Comparison of ENCODE assay signal across 22 mouse cellular contexts in genomic region chr11:11893769-11894168, GRCm38 (mm10). TPM values are rescaled to one million over a fixed set of nuclear protein-coding genes. Genes with fewer than 3 reads are reported as not detected.
A peak's percentile ranks its signal among the peaks of the same experiment; 100 is the strongest.
DNase-seq lines count a peak whose midpoint lies in the region; ATAC-seq and TF ChIP-seq lines count a peak whose summit lies in the region.
"Had no signal": no experiment of that assay in that cellular context is flagged by ENCODE, and none has a peak within 500 bp of the region (broad histone marks: within the 10 kb centered on the region; RNA-seq: fewer than 3 reads in every experiment).

No protein-coding gene starts in this region.

- 73% methylated on average over 1 of the region's 1 CpGs for WGBS in stomach, embryonic 14.5 days
- WGBS in stomach, postnatal 0 days, result 65% methylated on average over 1 of the region's 1 CpGs
- WGBS in limb, embryonic 15.5 days, result 73% methylated on average over 1 of the region's 1 CpGs
- 87% methylated on average over 1 of the region's 1 CpGs for WGBS in midbrain, embryonic 14.5 days

- no peak for TF ChIP-seq CTCF in stomach, postnatal 0 days (IDR thresholded peaks at IDR 0.05; ENCODE audit: low read depth)

- H3K27ac ChIP-seq in stomach, embryonic 14.5 days (ENCODE audit: low read length), result peak overlapping the region; percentile 71; the same call in 1 of the 2 replicates
- no peak overlapping the region for H3K27ac ChIP-seq in stomach, postnatal 0 days (replicated peaks)
- H3K27ac ChIP-seq in limb, embryonic 15.5 days, result 0 out of 2 replicates have a peak overlapping the region, but pooled peaks have one; percentile 30
- H3K27ac ChIP-seq in midbrain, embryonic 14.5 days (replicated peaks; ENCODE audit: low read depth, low read length), result no peak overlapping the region
- H3K27ac ChIP-seq: forebrain, embryonic 15.5 days; heart, adult 2 months; hindbrain, embryonic 14.5 days; kidney, postnatal 0 days; left cerebral cortex, adult 2 months; midbrain, embryonic 10.5 days had no signal

- H3K4me1 ChIP-seq in stomach, embryonic 14.5 days (ENCODE audit: control insufficient read depth, insufficient read depth, low read length), result 0 out of 2 replicates have a peak, but pooled peaks cover 5% of the 10 kb centered on the region
- H3K4me1 ChIP-seq in stomach, postnatal 0 days (replicated peaks; ENCODE audit: control insufficient read depth, insufficient read depth), result no peaks in the 10 kb centered on the region
- H3K4me1 ChIP-seq in limb, embryonic 15.5 days, result no peaks in the 10 kb centered on the region
- peaks cover 8% of the 10 kb centered on the region; the same call in 1 of the 2 replicates for H3K4me1 ChIP-seq in midbrain, embryonic 14.5 days (ENCODE audit: control insufficient read depth, insufficient read depth, low read length)

- no peak overlapping the region for H3K4me3 ChIP-seq in stomach, embryonic 14.5 days (ENCODE audit: low read depth, low read length)
- no peak overlapping the region for H3K4me3 ChIP-seq in stomach, postnatal 0 days (ENCODE audit: low read depth, low read length)
- H3K4me3 ChIP-seq in limb, embryonic 15.5 days, result no peak overlapping the region
- no peak overlapping the region for H3K4me3 ChIP-seq in midbrain, embryonic 14.5 days (replicated peaks; ENCODE audit: low read depth, low read length)
- H3K4me3 ChIP-seq: forebrain, embryonic 15.5 days; heart, adult 2 months; left cerebral cortex, adult 2 months; midbrain, embryonic 10.5 days had no signal

- no peak for ATAC-seq in stomach, embryonic 14.5 days (ENCODE audit: insufficient number of reproducible peaks, insufficient read depth, low FRiP score, low read depth)
- no peak for ATAC-seq in stomach, postnatal 0 days (ENCODE audit: low FRiP score, low TSS enrichment)
- no peak for ATAC-seq in limb, embryonic 15.5 days (ENCODE audit: insufficient number of reproducible peaks, low FRiP score, low TSS enrichment, low read depth)
- ATAC-seq in midbrain, embryonic 14.5 days (ENCODE audit: low FRiP score, low TSS enrichment), result no peak
- ATAC-seq: activated CD4-positive, CD25-positive, alpha-beta regulatory T cell, adult 4 months; forebrain, embryonic 15.5 days; inflammation-experienced regulatory T-cells, adult 6 months had no signal

- peak; percentile 57 for DNase-seq in kidney, adult 9 months
- DNase-seq in kidney, postnatal 25 days, result no peak
- no peak for DNase-seq in stomach, postnatal 0 days (ENCODE audit: low spot score)
- no peak for DNase-seq in cerebellum, postnatal 25 days
- no peak for DNase-seq in midbrain, embryonic 14.5 days
- DNase-seq: adrenal gland, adult 8-10 months; cerebellum, adult 2 months; gastrocnemius, postnatal 25 days; heart, adult 2 months; heart, postnatal 36 days; lung, adult 18-20 months; thymus, postnatal 25 days had no signal

- no peaks in the 10 kb centered on the region for H3K9me3 ChIP-seq in stomach, embryonic 14.5 days (ENCODE audit: control insufficient read depth, low read depth, low read length)
- H3K9me3 ChIP-seq in stomach, postnatal 0 days (ENCODE audit: control insufficient read depth, low read length), result no peaks in the 10 kb centered on the region
- no peaks in the 10 kb centered on the region for H3K9me3 ChIP-seq in limb, embryonic 15.5 days
- no peaks in the 10 kb centered on the region for H3K9me3 ChIP-seq in midbrain, embryonic 14.5 days (ENCODE audit: control insufficient read depth, low read length)
- H3K9me3 ChIP-seq: forebrain, embryonic 15.5 days; midbrain, embryonic 10.5 days had no signal

- H3K9ac ChIP-seq in stomach, embryonic 14.5 days (replicated peaks; ENCODE audit: low read depth, low read length), result no peak overlapping the region
- no peak overlapping the region for H3K9ac ChIP-seq in stomach, postnatal 0 days (ENCODE audit: low read length)
- no peak overlapping the region for H3K9ac ChIP-seq in limb, embryonic 15.5 days
- H3K9ac ChIP-seq in midbrain, embryonic 14.5 days (replicated peaks; ENCODE audit: low read length), result no peak overlapping the region
- H3K9ac ChIP-seq: forebrain, embryonic 15.5 days; hindbrain, embryonic 14.5 days had no signal

- H3K27me3 ChIP-seq in stomach, embryonic 14.5 days (ENCODE audit: control insufficient read depth, insufficient read depth, low read length), result no peaks in the 10 kb centered on the region
- no peaks in the 10 kb centered on the region for H3K27me3 ChIP-seq in stomach, postnatal 0 days (ENCODE audit: control insufficient read depth, insufficient read depth, low read length)
- H3K27me3 ChIP-seq in limb, embryonic 15.5 days, result no peaks in the 10 kb centered on the region
- H3K27me3 ChIP-seq in midbrain, embryonic 14.5 days (ENCODE audit: control insufficient read depth, insufficient read depth, low read length), result no peaks in the 10 kb centered on the region
- H3K27me3 ChIP-seq: forebrain, embryonic 15.5 days had no signal

- no peak for TF ChIP-seq EP300 in stomach, postnatal 0 days (optimal IDR thresholded peaks at IDR 0.05)

- no peak overlapping the region for H3K4me2 ChIP-seq in stomach, embryonic 14.5 days (replicated peaks; ENCODE audit: low read depth, low read length)
- no peak overlapping the region for H3K4me2 ChIP-seq in stomach, postnatal 0 days (replicated peaks; ENCODE audit: low read depth)
- H3K4me2 ChIP-seq in limb, embryonic 15.5 days, result no peak overlapping the region
- no peak overlapping the region for H3K4me2 ChIP-seq in midbrain, embryonic 14.5 days (ENCODE audit: low read length)
- H3K4me2 ChIP-seq: forebrain, embryonic 15.5 days; hindbrain, embryonic 14.5 days; liver, embryonic 11.5 days had no signal

- H3K36me3 ChIP-seq in stomach, embryonic 14.5 days (ENCODE audit: control insufficient read depth, insufficient read depth, low read length), result no peaks in the 10 kb centered on the region
- H3K36me3 ChIP-seq in stomach, postnatal 0 days (ENCODE audit: control insufficient read depth, insufficient read depth, low read length), result no peaks in the 10 kb centered on the region
- no peaks in the 10 kb centered on the region for H3K36me3 ChIP-seq in limb, embryonic 15.5 days
- no peaks in the 10 kb centered on the region for H3K36me3 ChIP-seq in midbrain, embryonic 14.5 days (ENCODE audit: control insufficient read depth, insufficient read depth, low read length)
- H3K36me3 ChIP-seq: forebrain, embryonic 15.5 days; midbrain, embryonic 10.5 days had no signal

RNA-seq across cellular contexts. Expression of gene Ddc, which starts 4.2 kb away (rescaled TPM):
- 36.7 and 47.2 TPM in 2 replicates for polyA plus RNA-seq in stomach, embryonic 14.5 days (2014; fragmentation: Nextera tagmentation; extraction: Ambion mirVana)
- 24.0 and 24.1 TPM in 2 replicates for polyA plus RNA-seq in stomach, postnatal 0 days (2015; fragmentation: Nextera tagmentation; extraction: Ambion mirVana)
- 17.6 and 35.9 TPM in 2 replicates for polyA plus RNA-seq in limb, embryonic 15.5 days (2015; fragmentation: Nextera tagmentation; extraction: Ambion mirVana)
- polyA plus RNA-seq in midbrain, embryonic 14.5 days (2014; fragmentation: Nextera tagmentation; extraction: Ambion mirVana), result 24.0 and 25.3 TPM in 2 replicates

Comparison
In these comparisons a context has a peak if more than half of its experiments do, and no peak if none do; other contexts are left out.
1. H3K27ac ChIP-seq: peak in stomach, embryonic 14.5 days (single experiment) and limb, embryonic 15.5 days (single experiment); none in stomach, postnatal 0 days (single experiment) and midbrain, embryonic 14.5 days (single experiment).